Mouse (Mus musculus): ENCODE data around the gene Prkcb. TPM values are rescaled to one million over a fixed set of nuclear protein-coding genes. Genes with fewer than 3 reads are reported as not detected.
"Not testable (repeated sequence)": the region's sequence is repeated elsewhere in the genome, so short reads cannot be mapped to it uniquely, and the experiment has no call there.

Prkcb gene
- 3.5 and 4.8 TPM in 2 replicates for polyA plus RNA-seq (2015; fragmentation: Nextera tagmentation; extraction: Ambion mirVana)

GRCm38 (mm10) chr7:122288605-122289242 lies at the start of gene Prkcb:
TSS of gene Prkcb (plus strand) at chr7:122288751.
- Histone ChIP-seq H3K9me3 (ENCODE audit: low read length) (no peaks in the 10 kb centered on the region), H3K4me3 (ENCODE audit: low read length) (peak within 1 kb of the TSS; percentile 61), H3K27me3 (ENCODE audit: insufficient read depth, low read length) (peaks cover 41% of the 10 kb centered on the region), H3K36me3 (ENCODE audit: insufficient read depth, low read length) (no peaks in the 10 kb centered on the region), H3K4me2 (replicated peaks; ENCODE audit: low read depth, low read length) (peak within 1 kb of the TSS; percentile 97), H3K4me1 (ENCODE audit: insufficient read depth, low read length) (peaks cover 17% of the 10 kb centered on the region), H3K27ac (ENCODE audit: low read length) (no peak within 1 kb of the TSS), H3K9ac (replicated peaks; ENCODE audit: low read length) (peak within 1 kb of the TSS; percentile 48; the same call in 1 of the 2 replicates)
- 11% methylated on average over 23 of the region's 42 CpGs for WGBS
- ATAC-seq (ENCODE audit: low FRiP score, low TSS enrichment), result peak; percentile 85

- Histone ChIP-seq H3K36me3 (ENCODE audit: insufficient read depth, low read length) (no peaks in the 10 kb centered on the region), H3K4me1 (ENCODE audit: insufficient read depth, low read length) (no peaks in the 10 kb centered on the region), H3K9ac (replicated peaks; ENCODE audit: low read length) (no peak overlapping the region), H3K4me2 (replicated peaks; ENCODE audit: low read depth, low read length) (no peak overlapping the region), H3K27me3 (ENCODE audit: insufficient read depth, low read length) (no peaks in the 10 kb centered on the region), H3K4me3 (ENCODE audit: low read length) (no peak overlapping the region), H3K27ac (ENCODE audit: low read length) (no peak overlapping the region), H3K9me3 (ENCODE audit: low read length) (no peaks in the 10 kb centered on the region)
- WGBS, result 94% methylated on average over 2 of the region's 2 CpGs
- ATAC-seq (ENCODE audit: low FRiP score, low TSS enrichment), result no peak
These were observed 49.6 kb upstream of the Prkcb start for GRCm38 (mm10) chr7:122238939-122239338.

GRCm38 (mm10) chr7:122240413-122241119 lies 48.0 kb upstream of the Prkcb start:
- no peak overlapping the region for H3K4me3 ChIP-seq (ENCODE audit: low read length)
- WGBS, result 78% methylated on average over 6 of the region's 6 CpGs
- H3K4me1 ChIP-seq (ENCODE audit: insufficient read depth, low read length), result no peaks in the 10 kb centered on the region
- no peaks in the 10 kb centered on the region for H3K36me3 ChIP-seq (ENCODE audit: insufficient read depth, low read length)
- no peaks in the 10 kb centered on the region for H3K27me3 ChIP-seq (ENCODE audit: insufficient read depth, low read length)
- H3K9me3 ChIP-seq (ENCODE audit: low read length), result no peaks in the 10 kb centered on the region
- no peak overlapping the region for H3K4me2 ChIP-seq (replicated peaks; ENCODE audit: low read depth, low read length)
- no peak overlapping the region for H3K27ac ChIP-seq (ENCODE audit: low read length)
- no peak overlapping the region for H3K9ac ChIP-seq (replicated peaks; ENCODE audit: low read length)
- ATAC-seq (ENCODE audit: low FRiP score, low TSS enrichment), result no peak

GRCm38 (mm10) chr7:122242260-122242659 lies 46.3 kb upstream of the Prkcb start:
- no peak overlapping the region for H3K9ac ChIP-seq (replicated peaks; ENCODE audit: low read length)
- no peak overlapping the region for H3K27ac ChIP-seq (ENCODE audit: low read length)
- H3K4me3 ChIP-seq (ENCODE audit: low read length), result no peak overlapping the region
- no peaks in the 10 kb centered on the region for H3K27me3 ChIP-seq (ENCODE audit: insufficient read depth, low read length)
- 41% methylated on average over 1 of the region's 1 CpGs for WGBS
- H3K9me3 ChIP-seq (ENCODE audit: low read length), result no peaks in the 10 kb centered on the region
- H3K36me3 ChIP-seq (ENCODE audit: insufficient read depth, low read length), result no peaks in the 10 kb centered on the region
- H3K4me1 ChIP-seq (ENCODE audit: insufficient read depth, low read length), result no peaks in the 10 kb centered on the region
- no peak for ATAC-seq (ENCODE audit: low FRiP score, low TSS enrichment)
- no peak overlapping the region for H3K4me2 ChIP-seq (replicated peaks; ENCODE audit: low read depth, low read length)

GRCm38 (mm10) chr7:122242744-122243143 lies 45.8 kb upstream of the Prkcb start:
- not testable (repeated sequence) for H3K4me3 ChIP-seq (ENCODE audit: low read length); H3K4me2 ChIP-seq (replicated peaks; ENCODE audit: low read depth, low read length); H3K9me3 ChIP-seq (ENCODE audit: low read length); H3K4me1 ChIP-seq (ENCODE audit: insufficient read depth, low read length); H3K27ac ChIP-seq (ENCODE audit: low read length); ATAC-seq (ENCODE audit: low FRiP score, low TSS enrichment); H3K27me3 ChIP-seq (ENCODE audit: insufficient read depth, low read length); H3K36me3 ChIP-seq (ENCODE audit: insufficient read depth, low read length); H3K9ac ChIP-seq (replicated peaks; ENCODE audit: low read length)

GRCm38 (mm10) chr7:122244166-122244565 lies 44.4 kb upstream of the Prkcb start:
- H3K9ac ChIP-seq (replicated peaks; ENCODE audit: low read length), result no peak overlapping the region
- no peak overlapping the region for H3K4me2 ChIP-seq (replicated peaks; ENCODE audit: low read depth, low read length)
- H3K27me3 ChIP-seq (ENCODE audit: insufficient read depth, low read length), result no peaks in the 10 kb centered on the region
- H3K36me3 ChIP-seq (ENCODE audit: insufficient read depth, low read length), result no peaks in the 10 kb centered on the region
- no peaks in the 10 kb centered on the region for H3K4me1 ChIP-seq (ENCODE audit: insufficient read depth, low read length)
- H3K4me3 ChIP-seq (ENCODE audit: low read length), result no peak overlapping the region
- H3K9me3 ChIP-seq (ENCODE audit: low read length), result no peaks in the 10 kb centered on the region
- no peak overlapping the region for H3K27ac ChIP-seq (ENCODE audit: low read length)
- 55% methylated on average over 7 of the region's 7 CpGs for WGBS
- no peak for ATAC-seq (ENCODE audit: low FRiP score, low TSS enrichment)

GRCm38 (mm10) chr7:122244584-122244983 lies 44.0 kb upstream of the Prkcb start:
- 85% methylated on average over 8 of the region's 8 CpGs for WGBS
- H3K4me1 ChIP-seq (ENCODE audit: insufficient read depth, low read length), result no peaks in the 10 kb centered on the region
- no peak for ATAC-seq (ENCODE audit: low FRiP score, low TSS enrichment)

GRCm38 (mm10) chr7:122245976-122246375 lies 42.6 kb upstream of the Prkcb start:
- Histone ChIP-seq H3K4me1 (ENCODE audit: insufficient read depth, low read length) (no peaks in the 10 kb centered on the region), H3K9me3 (ENCODE audit: low read length) (no peaks in the 10 kb centered on the region), H3K9ac (replicated peaks; ENCODE audit: low read length) (no peak overlapping the region), H3K4me3 (ENCODE audit: low read length) (no peak overlapping the region), H3K4me2 (replicated peaks; ENCODE audit: low read depth, low read length) (no peak overlapping the region), H3K36me3 (ENCODE audit: insufficient read depth, low read length) (no peaks in the 10 kb centered on the region), H3K27ac (ENCODE audit: low read length) (no peak overlapping the region), H3K27me3 (ENCODE audit: insufficient read depth, low read length) (no peaks in the 10 kb centered on the region)
- 55% methylated on average over 5 of the region's 5 CpGs for WGBS
- ATAC-seq (ENCODE audit: low FRiP score, low TSS enrichment), result no peak

More at GRCm38 (mm10) chr7:122244584-122244983, 44.0 kb upstream of the Prkcb start:
- Histone ChIP-seq H3K9ac (replicated peaks; ENCODE audit: low read length) (no peak overlapping the region), H3K36me3 (ENCODE audit: insufficient read depth, low read length) (no peaks in the 10 kb centered on the region), H3K27me3 (ENCODE audit: insufficient read depth, low read length) (no peaks in the 10 kb centered on the region), H3K27ac (ENCODE audit: low read length) (no peak overlapping the region), H3K4me3 (ENCODE audit: low read length) (no peak overlapping the region), H3K9me3 (ENCODE audit: low read length) (no peaks in the 10 kb centered on the region), H3K4me2 (replicated peaks; ENCODE audit: low read depth, low read length) (no peak overlapping the region)

GRCm38 (mm10) chr7:122247254-122247864 lies 41.2 kb upstream of the Prkcb start:
- Histone ChIP-seq H3K9me3 (ENCODE audit: low read length) (no peaks in the 10 kb centered on the region), H3K9ac (replicated peaks; ENCODE audit: low read length) (no peak overlapping the region), H3K4me3 (ENCODE audit: low read length) (no peak overlapping the region), H3K4me1 (ENCODE audit: insufficient read depth, low read length) (no peaks in the 10 kb centered on the region), H3K4me2 (replicated peaks; ENCODE audit: low read depth, low read length) (no peak overlapping the region), H3K27me3 (ENCODE audit: insufficient read depth, low read length) (no peaks in the 10 kb centered on the region), H3K27ac (ENCODE audit: low read length) (no peak overlapping the region), H3K36me3 (ENCODE audit: insufficient read depth, low read length) (no peaks in the 10 kb centered on the region)
- WGBS, result 74% methylated on average over 10 of the region's 10 CpGs
- no peak for ATAC-seq (ENCODE audit: low FRiP score, low TSS enrichment)

GRCm38 (mm10) chr7:122249321-122249821 lies 39.2 kb upstream of the Prkcb start:
- no peaks in the 10 kb centered on the region for H3K36me3 ChIP-seq (ENCODE audit: insufficient read depth, low read length)
- WGBS, result 82% methylated on average over 9 of the region's 9 CpGs
- H3K4me1 ChIP-seq (ENCODE audit: insufficient read depth, low read length), result no peaks in the 10 kb centered on the region
- no peak overlapping the region for H3K27ac ChIP-seq (ENCODE audit: low read length)
- H3K9ac ChIP-seq (replicated peaks; ENCODE audit: low read length), result no peak overlapping the region
- no peaks in the 10 kb centered on the region for H3K27me3 ChIP-seq (ENCODE audit: insufficient read depth, low read length)
- ATAC-seq (ENCODE audit: low FRiP score, low TSS enrichment), result no peak
- no peak overlapping the region for H3K4me2 ChIP-seq (replicated peaks; ENCODE audit: low read depth, low read length)
- no peaks in the 10 kb centered on the region for H3K9me3 ChIP-seq (ENCODE audit: low read length)
- no peak overlapping the region for H3K4me3 ChIP-seq (ENCODE audit: low read length)

Data from kidney, embryonic 16.5 days (tissue).